Mouse (Mus musculus) limb, embryonic 14.5 days (tissue): Measurements from ENCODE around the gene Arhgef26. TPM values are rescaled to one million over a fixed set of nuclear protein-coding genes. Genes with fewer than 3 reads are reported as not detected.

Experiments
- ATAC-seq: fragments of 200-750 bp; cut with Nextera tagmentation; 2 replicates; pipeline ENCODE4 v1.8.0; 2017; ENCODE audit warnings: low read depth, moderate number of reproducible peaks, moderate TSS enrichment; ENCODE audit not compliant: low FRiP score
- DNase-seq: peaks from one replicate; pipeline ENCODE4 v3.0.0-alpha.2; 2015; ENCODE audit warnings: low spot score
- H3K27ac ChIP-seq: fragments of 300-500 bp; sonication (generic); replicated peaks from 2 replicates; pipeline ENCODE4 v1.5.1; 2014; ENCODE audit warnings: low read depth, mild to moderate bottlenecking, low read length, moderate library complexity, mixed read lengths
- H3K27me3 ChIP-seq: fragments of 300-500 bp; sonication (generic); 2 replicates; pipeline ENCODE4 v1.6.1; 2014; ENCODE audit warnings: low read length, mixed read lengths; ENCODE audit not compliant: control insufficient read depth, insufficient read depth
- H3K36me3 ChIP-seq: fragments of 300-500 bp; sonication (generic); 2 replicates; pipeline ENCODE4 v1.6.1; 2014; ENCODE audit warnings: mild to moderate bottlenecking, low read length, moderate library complexity, mixed read lengths; ENCODE audit not compliant: control insufficient read depth, insufficient read depth
- H3K4me1 ChIP-seq: fragments of 300-500 bp; sonication (generic); 2 replicates; pipeline ENCODE4 v1.6.1; 2014; ENCODE audit warnings: antibody characterized with exemption, low read length, mixed read lengths; ENCODE audit not compliant: control insufficient read depth, insufficient read depth
- H3K4me2 ChIP-seq: fragments of 300-500 bp; sonication (generic); replicated peaks from 2 replicates; pipeline ENCODE4 v1.6.1; 2014; ENCODE audit warnings: low read depth, mild to moderate bottlenecking, low read length, moderate library complexity; ENCODE audit not compliant: severe bottlenecking
- H3K4me3 ChIP-seq: fragments of 300-500 bp; sonication (generic); replicated peaks from 2 replicates; pipeline ENCODE4 v1.5.1; 2014; ENCODE audit warnings: low read length
- H3K9ac ChIP-seq: fragments of 300-500 bp; sonication (generic); 2 replicates; pipeline ENCODE4 v1.6.1; 2014; ENCODE audit warnings: mild to moderate bottlenecking, low read depth, low read length, moderate library complexity; ENCODE audit not compliant: severe bottlenecking
- H3K9me3 ChIP-seq: fragments of 300-500 bp; sonication (generic); 2 replicates; pipeline ENCODE4 v1.6.1; 2016; ENCODE audit warnings: low read length; ENCODE audit not compliant: control insufficient read depth
- POLR2A ChIP-seq: fragments of 200-500 bp; IDR thresholded peaks from 2 replicates; pipeline ENCODE4 v1.8.0; 2012; ENCODE audit warnings: inconsistent platforms, mild to moderate bottlenecking, moderate library complexity, borderline replicate concordance; ENCODE audit not compliant: insufficient read depth, insufficient read length; ENCODE audit errors: extremely low read depth
- WGBS: fragments of 180-500 bp; shearing (Covaris S2); extraction: QIAGEN DNeasy Blood & Tissue Kit; methylation state at CpG from one replicate; pipeline ENCODE4 v1.1.7; 2014; 5-methylcytosine and 5-hydroxymethylcytosine counted together
- polyA plus RNA-seq, 2 experiments: library from polyadenylated mRNA; depleted of rRNA in 1 of 2; stranded (reverse) in 1 of 2; unstranded in 1 of 2; fragments of >200 nt; fragmentation: Nextera tagmentation in 1 of 2; extraction: Ambion mirVana in 1 of 2; gene quantifications; 2 replicates each; pipeline versions ENCODE4 v1.2.1 to v1.2.3; 2012 to 2014

Gene Arhgef26
- polyA plus RNA-seq, 2 experiments, result 6.2 to 6.3 TPM

DNA sequence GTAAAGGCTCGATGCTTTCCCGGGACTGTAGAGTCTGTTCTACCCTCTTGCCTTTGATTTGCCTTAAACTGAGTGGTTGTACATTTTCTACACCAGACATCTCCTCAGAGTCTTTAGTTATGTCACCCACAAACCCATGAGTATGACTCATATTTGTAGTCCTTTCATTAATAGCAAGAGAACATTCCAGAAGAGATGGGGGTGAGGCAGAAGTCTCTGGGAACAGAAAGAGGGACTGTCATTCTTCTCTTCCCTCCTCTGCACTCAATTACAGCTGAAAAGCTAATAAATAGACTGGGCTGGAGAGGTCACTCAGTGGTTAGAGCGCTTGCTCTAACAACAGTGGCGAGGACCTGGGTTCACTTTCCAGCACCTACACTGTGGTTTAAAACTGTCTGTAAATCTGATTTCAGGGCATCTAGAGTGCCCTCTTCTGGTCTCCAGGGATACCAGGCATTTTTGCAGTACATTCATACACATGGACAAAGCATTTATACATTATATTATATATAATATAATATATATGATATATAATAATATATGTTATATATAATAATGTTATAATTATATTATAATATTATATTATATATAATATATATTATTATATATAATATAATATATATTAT, 111.8 kb downstream of the Arhgef26 start:
- DNase-seq (no peak), ATAC-seq (no peak)
- Histone ChIP-seq H3K9me3 (no peaks in the 10 kb centered on the region), H3K4me3 (no peak overlapping the region), H3K27ac (no peak overlapping the region), H3K36me3 (0 out of 2 replicates have a peak, but pooled peaks cover 7% of the 10 kb centered on the region), H3K4me1 (no peaks in the 10 kb centered on the region), H3K27me3 (no peaks in the 10 kb centered on the region), H3K9ac (no peak overlapping the region), H3K4me2 (no peak overlapping the region)
- TF ChIP-seq POLR2A, result no peak
- 83% methylated on average over 4 of the region's 4 CpGs for WGBS

DNA sequence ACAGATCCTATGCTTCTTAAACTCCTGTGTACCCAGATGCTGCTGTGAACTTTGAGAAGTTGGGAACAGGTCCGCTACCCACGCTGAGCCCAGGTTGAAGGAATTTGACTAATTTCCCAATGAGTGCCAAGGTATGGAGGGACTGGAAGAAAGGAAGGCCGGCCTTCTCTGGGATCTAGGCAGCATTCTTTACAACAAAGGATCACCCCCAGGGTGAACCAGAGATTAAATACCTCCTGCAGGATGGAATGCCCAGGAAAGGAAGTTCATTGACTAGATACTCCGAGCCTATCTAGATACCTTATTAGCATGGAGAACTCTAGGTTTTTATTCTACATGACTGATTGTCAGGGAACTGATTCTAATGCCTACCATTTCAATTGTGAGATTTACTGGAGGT, 114.8 kb downstream of the Arhgef26 start:
- H3K4me3 ChIP-seq, result no peak overlapping the region
- DNase-seq (no peak), ATAC-seq (no peak)
- H3K4me1 ChIP-seq, result no peaks in the 10 kb centered on the region
- no peaks in the 10 kb centered on the region for H3K27me3 ChIP-seq
- H3K9ac ChIP-seq, result no peak overlapping the region
- 0 out of 2 replicates have a peak, but pooled peaks cover 7% of the 10 kb centered on the region for H3K36me3 ChIP-seq
- 61% methylated on average over 4 of the region's 4 CpGs for WGBS
- no peak for TF ChIP-seq POLR2A
- H3K4me2 ChIP-seq, result no peak overlapping the region
- no peak overlapping the region for H3K27ac ChIP-seq
- no peaks in the 10 kb centered on the region for H3K9me3 ChIP-seq

DNA sequence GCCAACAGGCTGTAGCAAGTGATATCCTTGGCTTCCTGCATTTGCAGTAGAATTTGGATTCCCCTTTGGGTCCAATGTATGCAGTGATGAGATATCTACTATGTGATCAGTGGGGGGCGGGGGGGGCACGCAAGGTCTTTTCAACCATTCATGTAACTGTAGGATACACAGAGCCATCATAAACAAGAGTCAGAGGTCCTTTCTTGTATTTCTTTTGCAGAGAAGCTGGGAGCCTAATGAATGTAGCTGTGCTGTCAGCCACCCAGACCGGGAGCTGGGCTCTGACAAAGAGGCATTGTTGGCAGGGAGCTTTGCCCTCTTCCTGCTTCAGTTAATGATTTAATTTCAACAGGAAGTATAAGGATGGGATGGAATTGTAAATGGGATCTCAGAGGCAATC, 116.0 kb downstream of the Arhgef26 start:
- H3K9me3 ChIP-seq, result no peaks in the 10 kb centered on the region
- no peak overlapping the region for H3K27ac ChIP-seq
- no peaks in the 10 kb centered on the region for H3K27me3 ChIP-seq
- H3K4me2 ChIP-seq, result no peak overlapping the region
- H3K4me1 ChIP-seq, result no peaks in the 10 kb centered on the region
- TF ChIP-seq POLR2A, result no peak
- WGBS, result 63% methylated on average over 3 of the region's 3 CpGs
- H3K9ac ChIP-seq, result no peak overlapping the region
- DNase-seq, result no peak
- ATAC-seq, result no peak
- H3K4me3 ChIP-seq, result no peak overlapping the region
- no peaks in the 10 kb centered on the region for H3K36me3 ChIP-seq

DNA sequence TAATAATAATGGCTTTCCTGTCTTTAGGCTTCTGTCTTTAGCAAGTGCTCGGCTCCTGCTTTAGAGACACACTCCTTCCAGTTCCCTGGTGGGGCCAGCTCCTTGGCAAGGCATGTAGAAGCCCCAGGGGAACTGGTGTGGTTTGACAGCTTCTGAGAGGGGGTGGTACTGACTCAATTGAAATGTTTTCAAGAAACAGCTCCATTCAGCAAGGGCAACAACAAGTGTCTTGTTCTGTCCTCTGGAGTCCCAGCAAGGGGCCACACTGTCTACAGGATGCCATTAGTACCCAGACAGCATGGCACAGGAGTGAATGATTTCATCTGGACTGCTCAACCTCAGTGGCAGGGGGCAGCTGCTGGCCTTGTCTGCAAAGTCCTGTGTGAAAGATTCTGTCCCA, 117.7 kb downstream of the Arhgef26 start:
- Histone ChIP-seq H3K27ac (no peak overlapping the region), H3K27me3 (no peaks in the 10 kb centered on the region), H3K9me3 (no peaks in the 10 kb centered on the region), H3K36me3 (peaks cover 9% of the 10 kb centered on the region; the same call in 1 of the 2 replicates), H3K4me3 (no peak overlapping the region), H3K4me1 (no peaks in the 10 kb centered on the region), H3K9ac (no peak overlapping the region), H3K4me2 (no peak overlapping the region)
- DNase-seq (no peak), ATAC-seq (no peak)
- 38% methylated on average over 1 of the region's 1 CpGs for WGBS
- no peak for TF ChIP-seq POLR2A

DNA sequence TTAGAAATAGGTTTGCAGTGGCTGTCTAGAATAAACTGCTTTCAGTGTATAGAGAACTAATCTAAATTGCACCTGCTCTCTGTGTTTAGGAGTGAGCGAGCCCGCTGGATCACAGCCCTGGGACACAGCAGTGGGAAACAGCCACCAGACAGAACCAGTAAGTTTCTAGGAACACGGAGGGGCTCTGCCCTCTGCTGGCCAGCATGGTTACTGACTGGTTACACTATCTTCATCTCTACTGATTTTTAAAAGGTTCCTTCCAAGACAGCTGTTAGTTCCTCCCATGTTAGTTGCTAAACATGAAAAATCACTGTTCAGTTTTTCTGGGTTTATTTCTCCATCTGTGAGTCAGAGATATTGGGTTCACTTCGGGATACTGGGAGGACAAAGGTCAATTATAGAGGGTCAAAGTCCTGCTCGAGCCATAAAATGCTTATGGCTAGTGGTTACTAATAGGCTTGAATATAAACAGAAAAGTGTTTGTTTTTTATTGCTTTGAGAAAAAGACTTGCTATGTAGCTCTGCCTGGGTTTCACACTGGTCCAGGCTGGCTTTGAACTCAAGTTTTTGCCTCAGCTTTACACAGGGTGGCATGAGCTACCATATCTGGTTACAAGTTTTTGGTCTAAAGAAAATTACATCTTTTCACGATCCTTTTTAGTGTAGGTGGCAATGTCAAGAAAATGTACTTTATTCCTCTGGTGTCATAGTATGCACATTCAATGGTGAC, 120.3 kb downstream of the Arhgef26 start:
- 34% methylated on average over 6 of the region's 6 CpGs for WGBS
- peak; percentile 77 for ATAC-seq
- H3K4me1 ChIP-seq, result no peaks in the 10 kb centered on the region

More for the DNA sequence above, 120.3 kb downstream of the Arhgef26 start:
- TF ChIP-seq POLR2A, result no peak
- H3K9ac ChIP-seq, result no peak overlapping the region
- peak; percentile 82 for DNase-seq
- H3K27ac ChIP-seq, result no peak overlapping the region
- no peak overlapping the region for H3K4me3 ChIP-seq
- H3K36me3 ChIP-seq, result peaks cover 24% of the 10 kb centered on the region
- no peaks in the 10 kb centered on the region for H3K27me3 ChIP-seq
- H3K9me3 ChIP-seq, result no peaks in the 10 kb centered on the region
- no peak overlapping the region for H3K4me2 ChIP-seq
